Mouse (Mus musculus): Measurements from ENCODE around the gene Atxn1.

Atxn1 gene

DNA sequence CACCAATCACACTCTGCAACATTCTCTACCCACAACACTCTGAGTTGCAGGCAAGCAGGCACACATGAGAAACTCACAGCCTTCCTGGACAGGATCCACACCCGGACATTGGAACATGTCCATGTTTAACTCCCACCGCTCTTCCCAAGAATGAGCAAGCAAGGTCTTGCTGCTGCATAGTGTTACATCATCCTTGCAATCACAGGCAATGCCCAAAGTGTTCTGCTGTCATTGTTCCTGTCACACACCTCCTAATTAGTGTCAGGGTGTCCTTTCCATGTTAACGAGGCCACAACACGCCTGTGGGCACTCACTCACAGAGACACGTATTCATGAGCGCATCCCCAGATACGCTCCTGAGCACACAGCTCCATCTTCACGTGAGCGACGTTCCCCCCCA lies 181.1 kb downstream of the Atxn1 start:
- DNase-seq (ENCODE audit: low spot score in 2 of 2): no peak

- DNase-seq (ENCODE audit: low spot score in 2 of 2): no peak
Measured at GRCm38 (mm10) chr13:45778750-45779149, 186.1 kb downstream of the Atxn1 start.

GRCm38 (mm10) chr13:45778171-45778570 lies 186.6 kb downstream of the Atxn1 start:
- no peak for DNase-seq (ENCODE audit: low spot score in 2 of 2)

DNA sequence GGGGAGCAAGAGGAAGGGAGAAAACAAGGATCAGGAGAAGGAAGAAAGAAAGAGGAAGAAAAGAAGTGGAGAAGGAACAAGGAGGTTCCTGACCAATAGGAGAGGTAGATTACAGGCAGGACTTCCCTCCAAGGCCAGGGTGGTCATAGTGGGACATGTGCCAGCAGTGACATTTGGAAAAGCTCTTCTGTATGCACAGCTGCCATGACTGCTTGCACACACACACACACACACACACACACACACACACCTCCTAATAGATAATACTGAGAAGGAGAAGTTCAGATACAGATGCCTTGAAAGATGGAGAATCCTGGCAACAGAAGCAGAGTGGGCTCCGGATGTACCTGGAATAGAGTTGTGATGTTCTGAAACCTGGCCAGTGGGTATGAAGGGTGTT lies 189.3 kb downstream of the Atxn1 start:
- no peak for DNase-seq (ENCODE audit: low spot score in 2 of 2)

GRCm38 (mm10) chr13:45773381-45774168 lies 191.2 kb downstream of the Atxn1 start:
- DNase-seq (ENCODE audit: low spot score in 2 of 2): no peak

GRCm38 (mm10) chr13:45769757-45770156 lies 195.1 kb downstream of the Atxn1 start:
- no peak for DNase-seq (ENCODE audit: low spot score in 2 of 2)

GRCm38 (mm10) chr13:45768250-45768649 lies 196.6 kb downstream of the Atxn1 start:
- DNase-seq (ENCODE audit: low spot score in 2 of 2): no peak

DNA sequence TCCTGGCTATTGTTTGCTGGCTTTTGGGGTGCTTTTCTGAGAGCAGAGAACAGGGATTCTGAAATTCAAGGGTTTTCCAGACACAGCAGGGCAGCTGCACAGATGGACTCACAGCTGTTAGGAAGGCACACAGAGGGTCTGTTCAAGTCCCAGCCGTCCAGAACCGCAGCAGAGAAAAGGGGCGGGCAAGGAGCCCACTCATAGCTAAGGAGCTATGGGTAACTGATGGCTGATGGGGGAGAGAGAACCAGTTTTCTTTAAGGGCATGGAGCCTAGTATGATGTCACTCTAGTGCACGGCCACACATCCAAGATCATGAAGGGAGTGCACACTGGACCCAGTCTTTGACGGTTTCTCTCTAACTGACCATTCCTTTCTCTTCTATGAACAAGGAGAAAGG lies 200.5 kb downstream of the Atxn1 start:
- DNase-seq (ENCODE audit: low spot score in 2 of 2): no peak

- DNase-seq (ENCODE audit: low spot score in 2 of 2): no peak
Measured at GRCm38 (mm10) chr13:45762278-45762677, 202.5 kb downstream of the Atxn1 start.

- no peak for DNase-seq (ENCODE audit: low spot score in 2 of 2)
Measured at GRCm38 (mm10) chr13:45754483-45754882, 210.3 kb downstream of the Atxn1 start.

- no peak for DNase-seq (ENCODE audit: low spot score in 2 of 2)
Measured at GRCm38 (mm10) chr13:45752498-45752897, 212.3 kb downstream of the Atxn1 start.

- DNase-seq (ENCODE audit: low spot score in 2 of 2): no peak
Measured at GRCm38 (mm10) chr13:45751231-45751630, 213.6 kb downstream of the Atxn1 start.

- no peak for DNase-seq (ENCODE audit: low spot score in 2 of 2)
Measured at GRCm38 (mm10) chr13:45750627-45751026, 214.2 kb downstream of the Atxn1 start.

- no peak for DNase-seq (ENCODE audit: low spot score in 2 of 2)
Measured at GRCm38 (mm10) chr13:45749937-45750336, 214.9 kb downstream of the Atxn1 start.

DNA sequence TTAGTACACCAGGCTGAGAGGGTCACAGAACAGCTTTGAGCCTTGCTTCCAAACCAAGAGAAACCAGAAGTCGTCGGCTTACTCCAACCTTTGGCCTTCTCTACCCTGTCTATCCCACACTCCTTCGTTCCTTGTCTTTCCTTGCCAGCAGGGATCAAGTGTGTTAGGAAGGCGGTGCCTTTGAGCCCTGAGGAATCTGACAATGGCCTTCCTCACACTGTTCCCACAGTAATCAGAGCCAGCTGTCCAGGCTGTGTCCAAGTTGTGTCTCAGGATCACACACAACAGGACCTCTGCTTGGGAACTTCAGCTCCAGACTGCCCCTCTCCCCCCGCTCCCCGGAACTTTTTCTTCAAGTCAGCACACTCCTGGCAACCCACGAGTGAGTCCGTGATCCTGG lies 215.6 kb downstream of the Atxn1 start:
- no peak for DNase-seq (ENCODE audit: low spot score in 2 of 2)

DNA sequence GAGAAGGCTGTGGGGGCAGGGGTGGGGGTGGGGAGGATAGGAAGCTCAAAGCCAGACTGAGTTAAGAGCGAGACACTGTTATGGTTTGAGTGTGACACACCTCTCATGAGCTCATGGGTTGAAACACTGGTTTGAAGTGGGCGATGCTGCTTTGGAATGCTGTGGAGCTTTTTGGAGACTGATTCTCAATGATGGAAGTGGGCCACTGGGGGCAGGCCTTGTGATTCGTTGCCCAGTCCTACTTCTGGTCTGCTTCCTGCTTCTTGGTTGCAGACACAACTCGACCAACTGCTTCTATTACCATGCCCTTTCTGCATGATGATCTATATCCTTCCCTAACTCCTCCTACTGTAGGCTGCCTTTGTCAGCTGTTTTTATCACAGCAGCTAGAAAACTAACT lies 216.1 kb downstream of the Atxn1 start:
- DNase-seq (ENCODE audit: low spot score in 2 of 2): no peak

GRCm38 (mm10) chr13:45745851-45746773 lies 218.7 kb downstream of the Atxn1 start:
- no peak for DNase-seq (ENCODE audit: low spot score in 2 of 2)

DNA sequence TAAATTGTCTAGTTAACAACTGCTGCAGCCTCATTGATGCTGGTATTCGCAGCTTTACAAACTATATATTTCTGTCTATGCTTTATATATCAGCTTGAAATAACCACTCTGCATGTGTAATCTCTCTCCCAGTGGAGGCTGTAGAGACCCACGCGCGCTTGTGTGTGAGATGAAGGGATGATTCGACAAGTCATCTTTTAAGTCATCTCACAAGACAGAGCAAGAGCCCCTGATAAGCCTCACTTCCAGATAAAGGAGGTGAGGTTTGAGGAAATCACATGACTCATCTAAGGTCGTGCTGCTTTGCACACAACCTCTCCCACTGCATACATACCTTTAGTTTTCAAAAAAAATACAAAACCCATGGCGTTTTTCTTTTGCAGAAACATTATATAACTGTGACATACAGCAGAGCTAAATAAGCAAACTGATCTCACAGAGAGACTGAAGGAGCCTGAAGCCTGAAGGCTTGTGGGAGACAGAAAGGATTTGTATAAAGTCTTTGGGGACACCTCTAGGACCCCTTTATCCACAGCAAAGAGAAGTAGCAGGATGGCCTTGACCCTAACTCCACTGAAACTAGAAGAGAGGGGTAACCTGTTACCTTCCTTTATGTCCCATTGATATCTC lies 219.9 kb downstream of the Atxn1 start:
- no peak for DNase-seq (ENCODE audit: low spot score in 2 of 2)

DNA sequence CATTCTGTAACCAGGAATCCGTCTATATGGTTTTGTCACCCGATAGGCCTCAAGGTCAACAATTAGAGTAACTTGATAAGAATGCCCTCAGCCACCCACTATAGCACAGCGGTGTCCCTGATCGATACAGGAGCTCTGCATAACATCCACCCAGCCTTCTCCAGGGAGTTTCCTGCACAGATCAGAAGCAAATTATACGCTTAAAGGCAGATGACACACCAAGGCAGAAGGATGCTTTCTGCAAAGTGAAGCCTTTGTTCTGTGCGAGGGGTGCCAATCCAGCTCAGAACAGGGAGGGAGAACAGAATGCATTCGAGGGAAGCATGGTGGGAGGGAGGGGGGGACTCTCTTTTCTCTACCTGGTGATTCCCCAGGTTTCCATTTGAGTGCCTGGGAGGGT lies 221.0 kb downstream of the Atxn1 start:
- no peak for DNase-seq (ENCODE audit: low spot score in 2 of 2)

DNA sequence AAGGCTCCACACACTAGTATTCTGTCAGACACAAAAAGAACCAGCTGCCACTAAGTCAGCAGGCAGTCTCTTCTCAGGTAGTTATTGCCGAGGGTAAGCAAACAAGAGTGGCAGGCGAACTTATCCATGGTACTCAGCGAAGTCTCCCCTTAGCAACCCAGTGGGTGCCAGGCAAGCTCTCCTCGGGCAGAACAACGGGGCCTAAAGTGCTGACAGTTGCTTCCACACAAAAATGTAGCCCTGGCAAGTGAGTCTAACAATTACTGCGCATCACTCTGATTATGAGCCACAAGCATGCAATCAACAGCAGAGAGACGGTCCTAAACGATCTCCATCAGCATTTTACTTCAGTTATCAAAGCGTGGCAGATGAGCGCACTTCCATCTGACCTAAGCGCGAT lies 224.4 kb downstream of the Atxn1 start:
- no peak for DNase-seq (ENCODE audit: low spot score in 2 of 2)

DNA sequence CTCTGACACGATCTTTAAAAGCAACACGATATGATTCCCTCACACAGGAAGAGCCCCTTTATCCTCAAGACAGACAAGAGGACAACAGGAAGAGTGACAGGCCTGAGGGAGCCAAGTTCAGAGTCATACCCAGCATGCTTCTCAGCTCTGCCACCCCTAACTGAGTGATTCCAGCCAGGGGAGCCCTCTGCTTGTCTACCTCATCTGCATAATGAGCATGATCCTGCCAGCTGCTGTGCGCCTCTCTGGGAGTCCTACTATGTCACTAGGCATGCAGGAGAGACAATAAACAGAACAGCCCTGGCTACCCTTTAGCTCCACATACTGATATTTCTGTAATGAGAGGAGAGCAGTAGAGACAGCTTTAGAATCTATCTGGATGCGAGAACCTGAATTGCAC lies 228.6 kb downstream of the Atxn1 start:
- no peak for DNase-seq (ENCODE audit: low spot score in 2 of 2)

- DNase-seq (ENCODE audit: low spot score in 2 of 2): no peak
Measured at GRCm38 (mm10) chr13:45735802-45736201, 229.0 kb downstream of the Atxn1 start.

Measured in frontal cortex, postnatal 25 days (tissue).